Comparison of ENCODE assay signal across 8 mouse cellular contexts in genomic region chr5:16293223-16293622, GRCm38 (mm10).
DNase-seq lines count a peak whose midpoint lies in the region; ATAC-seq and TF ChIP-seq lines count a peak whose summit lies in the region.

No protein-coding gene starts in this region.

- no peak overlapping the region for H3K9ac ChIP-seq in liver, postnatal 0 days (replicated peaks)
- H3K9ac ChIP-seq in liver, embryonic 11.5 days (ENCODE audit: low read depth, low read length) = no peak overlapping the region
- no peak overlapping the region for H3K9ac ChIP-seq in MEL (ENCODE audit: control insufficient read depth, low read depth, low read length, poor library complexity, severe bottlenecking)

- H3K4me2 ChIP-seq in liver, postnatal 0 days (ENCODE audit: low read depth, low read length) = no peak overlapping the region
- H3K4me2 ChIP-seq in liver, embryonic 11.5 days = no peak overlapping the region

- no peaks in the 10 kb centered on the region for H3K36me3 ChIP-seq in liver, postnatal 0 days (replicated peaks; ENCODE audit: insufficient read depth, low read length)
- no peaks in the 10 kb centered on the region for H3K36me3 ChIP-seq in liver, embryonic 11.5 days (ENCODE audit: control insufficient read depth, insufficient read depth, low read length)
- no peaks in the 10 kb centered on the region for H3K36me3 ChIP-seq in MEL (ENCODE audit: control insufficient read depth in 1 of 2, insufficient read depth in 2 of 2, low read length in 2 of 2)

- no peaks in the 10 kb centered on the region for H3K4me1 ChIP-seq in liver, postnatal 0 days (ENCODE audit: insufficient read depth)
- no peaks in the 10 kb centered on the region for H3K4me1 ChIP-seq in liver, embryonic 11.5 days (replicated peaks; ENCODE audit: control insufficient read depth, insufficient read depth, low read length)
- no peaks in the 10 kb centered on the region for H3K4me1 ChIP-seq in MEL (ENCODE audit: control insufficient read depth in 1 of 2, insufficient read depth in 2 of 2, low read length in 2 of 2)
- no peaks in the 10 kb centered on the region for H3K4me1 ChIP-seq in lung, adult 2 months (ENCODE audit: control insufficient read depth, insufficient read depth, low read length)

- peak; percentile 49 to 74 for DNase-seq in frontal cortex, postnatal 36 days (ENCODE audit: low spot score in 2 of 2)
- no peak for DNase-seq in frontal cortex, postnatal 10 days (ENCODE audit: low spot score in 2 of 2)
- DNase-seq in liver, postnatal 0 days = no peak
- DNase-seq in liver, embryonic 11.5 days (ENCODE audit: low spot score) = no peak
- DNase-seq in MEL (ENCODE audit: low read depth, low spot score) = peak; percentile 30
- DNase-seq in embryo, embryonic 11 days = peak; percentile 40
- peak; percentile 6 for DNase-seq in lung, adult 2 months
- no peak for DNase-seq in yolk sac, embryonic 10.5 days (ENCODE audit: low spot score)

- TF ChIP-seq CTCF in liver, postnatal 0 days (IDR thresholded peaks at IDR 0.05; ENCODE audit: low read depth) = peak; percentile 43
- TF ChIP-seq CTCF in MEL (IDR thresholded peaks at IDR 0.05 in 2 of 3, conservative IDR thresholded peaks at IDR 0.05 in 1 of 3; ENCODE audit: control insufficient read depth in 1 of 3, insufficient read depth in 1 of 3, low read depth in 2 of 3, low read length in 3 of 3, poor library complexity in 1 of 3, severe bottlenecking in 1 of 3) = peak in 1 of 3 experiments; percentile 65; a peak in 2 of 6 replicates
- no peak for TF ChIP-seq CTCF in lung, adult 2 months (IDR thresholded peaks at IDR 0.05; ENCODE audit: insufficient read depth, low read length)

- no peak for ATAC-seq in liver, postnatal 0 days
- no peak for ATAC-seq in liver, embryonic 11.5 days (replicated peaks; ENCODE audit: low FRiP score)

- TF ChIP-seq EP300 in liver, postnatal 0 days (IDR thresholded peaks at IDR 0.05; ENCODE audit: low read depth) = no peak
- no peak for TF ChIP-seq EP300 in MEL (IDR thresholded peaks at IDR 0.05; ENCODE audit: low read depth in 1 of 2, low read length in 2 of 2)

- peak; percentile 62 for TF ChIP-seq RAD21 in MEL (IDR thresholded peaks at IDR 0.05; ENCODE audit: low read depth, low read length)

- no peak for TF ChIP-seq POLR2A in MEL (IDR thresholded peaks at IDR 0.05; ENCODE audit: control insufficient read depth in 1 of 2, insufficient read depth in 1 of 2, low read depth in 1 of 2, low read length in 2 of 2, poor library complexity in 1 of 2)
- no peak for TF ChIP-seq POLR2A in lung, adult 2 months (IDR thresholded peaks at IDR 0.05; ENCODE audit: borderline replicate concordance, extremely low read depth, low read depth, low read length)

- H3K27ac ChIP-seq in liver, postnatal 0 days (ENCODE audit: low read depth) = no peak overlapping the region
- no peak overlapping the region for H3K27ac ChIP-seq in liver, embryonic 11.5 days (ENCODE audit: low read depth, low read length)
- no peak overlapping the region for H3K27ac ChIP-seq in MEL (ENCODE audit: control insufficient read depth, low read depth, low read length)

- no peaks in the 10 kb centered on the region for H3K27me3 ChIP-seq in liver, postnatal 0 days (ENCODE audit: insufficient read depth, low read length)
- H3K27me3 ChIP-seq in liver, embryonic 11.5 days (replicated peaks; ENCODE audit: control insufficient read depth, insufficient read depth, low read length) = no peaks in the 10 kb centered on the region
- no peaks in the 10 kb centered on the region for H3K27me3 ChIP-seq in MEL (ENCODE audit: control insufficient read depth in 1 of 2, insufficient read depth in 2 of 2, low read length in 2 of 2)

- H3K4me3 ChIP-seq in liver, postnatal 0 days (ENCODE audit: low read depth, low read length) = no peak overlapping the region
- H3K4me3 ChIP-seq in liver, embryonic 11.5 days (ENCODE audit: low read depth, low read length) = no peak overlapping the region
- no peak overlapping the region for H3K4me3 ChIP-seq in MEL (ENCODE audit: control insufficient read depth in 1 of 2, insufficient read depth in 1 of 2, low read depth in 2 of 2, low read length in 2 of 2)
- no peak overlapping the region for H3K4me3 ChIP-seq in lung, adult 2 months (replicated peaks; ENCODE audit: extremely low read depth, low read depth, low read length)

- 13% methylated on average over 1 of the region's 1 CpGs for WGBS in liver, postnatal 0 days (ENCODE audit: insufficient replicate concordance)
- WGBS in liver, embryonic 11.5 days = 9% methylated on average over 1 of the region's 1 CpGs
- 12% methylated on average over 1 of the region's 1 CpGs for WGBS in lung, adult 2 months

- H3K9me3 ChIP-seq in liver, postnatal 0 days (ENCODE audit: low read length) = no peaks in the 10 kb centered on the region
- H3K9me3 ChIP-seq in liver, embryonic 11.5 days (ENCODE audit: control insufficient read depth, low read length) = no peaks in the 10 kb centered on the region
- H3K9me3 ChIP-seq in MEL (replicated peaks; ENCODE audit: insufficient read depth, low read length) = no peaks in the 10 kb centered on the region

- no peaks in the 10 kb centered on the region for H3K79me2 ChIP-seq in MEL (ENCODE audit: control insufficient read depth, insufficient read depth, low read length, poor library complexity)

TF ChIP-seq in MEL, 35 proteins besides CTCF, POLR2A, EP300 and RAD21:
- no peak for TF ChIP-seq UBTF (IDR thresholded peaks at IDR 0.05; ENCODE audit: borderline replicate concordance, insufficient read depth, low read depth, low read length)
- TF ChIP-seq MYB (IDR thresholded peaks at IDR 0.05; ENCODE audit: low read depth, low read length) = no peak
- TF ChIP-seq ZC3H11A (IDR thresholded peaks at IDR 0.05; ENCODE audit: low read depth, low read length) = peak; percentile 55
- no peak for TF ChIP-seq KAT2A (conservative IDR thresholded peaks at IDR 0.05; ENCODE audit: low read depth, low read length)
- no peak for TF ChIP-seq ZKSCAN1 (IDR thresholded peaks at IDR 0.05; ENCODE audit: low read depth, low read length)
- TF ChIP-seq MEF2A (IDR thresholded peaks at IDR 0.05; ENCODE audit: extremely low read depth, insufficient replicate concordance, low read depth, low read length, poor library complexity, severe bottlenecking) = no peak
- no peak for TF ChIP-seq MYC (IDR thresholded peaks at IDR 0.05; ENCODE audit: low read depth, low read length)
- TF ChIP-seq GABPA (IDR thresholded peaks at IDR 0.05; ENCODE audit: low read depth, low read length) = no peak
- no peak for TF ChIP-seq JUND (IDR thresholded peaks at IDR 0.05; ENCODE audit: low read depth, low read length)
- peak; percentile 79 for TF ChIP-seq SMC3 (IDR thresholded peaks at IDR 0.05; ENCODE audit: low read depth, low read length)
- TF ChIP-seq MAZ (IDR thresholded peaks at IDR 0.05; ENCODE audit: low read depth, low read length) = no peak
- no peak for TF ChIP-seq HCFC1 (IDR thresholded peaks at IDR 0.05; ENCODE audit: low read depth, low read length)
- TF ChIP-seq MAFK (IDR thresholded peaks at IDR 0.05; ENCODE audit: borderline replicate concordance, low read depth, low read length) = no peak

Comparison
In these comparisons a context has a peak if more than half of its experiments do, and no peak if none do; other contexts are left out.
1. DNase-seq: peak in frontal cortex, postnatal 36 days (2 of 2), MEL (single experiment), embryo, embryonic 11 days (single experiment) and lung, adult 2 months (single experiment); none in frontal cortex, postnatal 10 days (0 of 2), liver, postnatal 0 days (single experiment), liver, embryonic 11.5 days (single experiment) and yolk sac, embryonic 10.5 days (single experiment).